ENCODE assay signal across 8 mouse cellular contexts in the genomic region with DNA sequence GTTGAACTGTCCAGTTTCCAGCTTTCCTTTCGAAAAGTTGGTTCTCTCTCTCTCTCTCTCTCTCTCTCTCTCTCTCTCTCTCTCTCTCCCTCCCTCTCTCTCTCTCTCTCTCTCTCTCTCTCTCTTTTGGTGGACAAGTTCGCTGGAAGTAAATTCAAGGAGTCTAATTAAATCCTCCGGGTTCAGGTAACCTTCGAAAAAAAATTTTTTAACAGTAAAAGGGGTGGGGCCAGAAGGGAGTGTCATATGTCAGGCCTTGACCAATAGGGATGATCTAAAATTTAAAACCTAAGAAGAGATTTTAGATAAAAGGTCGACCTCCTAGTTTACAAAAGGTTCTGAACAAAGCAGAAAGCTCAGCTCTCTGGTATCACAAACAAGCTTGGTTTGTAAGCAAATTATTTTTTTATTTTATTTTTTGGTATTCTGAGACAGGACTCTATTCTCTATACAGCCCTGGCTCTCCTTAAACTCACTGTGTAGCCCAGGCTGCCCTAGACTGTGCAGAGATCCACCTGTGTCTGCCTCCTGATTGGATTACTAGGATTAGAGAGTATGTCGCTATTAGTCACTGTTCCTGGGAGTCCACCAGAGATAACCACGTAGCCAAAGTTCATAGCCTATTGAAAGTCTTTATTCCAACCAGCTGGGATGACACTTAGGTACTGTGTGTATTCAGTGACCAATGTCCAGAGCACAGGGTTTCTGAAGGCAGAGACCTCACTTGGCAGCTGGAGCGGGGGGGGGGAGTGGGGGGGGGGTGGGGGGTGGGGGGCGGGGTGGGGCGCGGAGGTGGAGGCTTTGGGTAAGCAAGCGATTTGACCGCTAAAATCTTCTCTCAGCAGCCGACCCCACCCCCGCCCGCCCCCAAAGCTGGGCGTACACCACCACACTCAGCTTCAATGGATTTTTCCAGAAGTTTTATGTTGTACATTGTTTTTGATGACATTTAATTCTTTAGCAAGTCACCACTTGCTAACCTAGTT. TPM values are rescaled to one million over a fixed set of nuclear protein-coding genes. Genes with fewer than 3 reads are reported as not detected.
DNase-seq lines count a peak whose midpoint lies in the region; ATAC-seq and TF ChIP-seq lines count a peak whose summit lies in the region.

No protein-coding gene starts in this region.

- peak overlapping the region; percentile 88 for H3K4me3 ChIP-seq in heart, adult 2 months
- H3K4me3 ChIP-seq in kidney, adult 2 months (ENCODE audit: insufficient read depth, low read depth, low read length), result peak overlapping the region; percentile 76
- H3K4me3 ChIP-seq in lung, postnatal 0 days (ENCODE audit: low read depth, low read length), result peak overlapping the region; percentile 72

- no peaks in the 10 kb centered on the region for H3K27me3 ChIP-seq in heart, adult 2 months (ENCODE audit: control insufficient read depth, insufficient read depth, low read length)
- no peaks in the 10 kb centered on the region for H3K27me3 ChIP-seq in kidney, adult 2 months (replicated peaks; ENCODE audit: control insufficient read depth, insufficient read depth, low read length)
- no peaks in the 10 kb centered on the region for H3K27me3 ChIP-seq in lung, postnatal 0 days (replicated peaks; ENCODE audit: insufficient read depth, low read length)

- TF ChIP-seq EP300 in heart, adult 2 months (IDR thresholded peaks at IDR 0.05; ENCODE audit: insufficient read depth, low read depth, low read length), result no peak
- no peak; the same call in none of the 2 replicates for TF ChIP-seq EP300 in lung, postnatal 0 days (IDR thresholded peaks at IDR 0.05)

- intact Hi-C loops in heart, adult 2 months (cut with DNase I), result loop anchor here (5.0 kb wide), 2 partner anchors 125 to 260 kb away; partner anchors contain the start of genes Fam126b, Ndufb3, Stradb and Trak2

- peaks cover 36% of the 10 kb centered on the region for H3K36me3 ChIP-seq in heart, adult 2 months (ENCODE audit: control insufficient read depth, insufficient read depth, low read length)
- H3K36me3 ChIP-seq in kidney, adult 2 months (ENCODE audit: control insufficient read depth, insufficient read depth, low read length), result peaks cover 13% of the 10 kb centered on the region; the same call in 1 of the 2 replicates
- H3K36me3 ChIP-seq in lung, postnatal 0 days (ENCODE audit: insufficient read depth, low read length), result no peaks in the 10 kb centered on the region; the same call in 1 of the 2 replicates

- H3K79me2 ChIP-seq in heart, adult 2 months (replicated peaks; ENCODE audit: control insufficient read depth, insufficient read depth, low read length), result no peaks in the 10 kb centered on the region

- peak; percentile 53 for ATAC-seq in common myeloid progenitor, adult 5-6 weeks (replicated peaks; ENCODE audit: low read depth, poor library complexity, severe bottlenecking)
- ATAC-seq in lung, postnatal 0 days, result peak; percentile 83

- 0% methylated on average over 17 of the region's 17 CpGs for WGBS in heart, adult 2 months
- under 1% methylated on average over 17 of the region's 17 CpGs for WGBS in kidney, adult 2 months
- 2% methylated on average over 14 of the region's 17 CpGs for WGBS in lung, postnatal 0 days

- H3K9me3 ChIP-seq in lung, postnatal 0 days (ENCODE audit: low read length), result no peaks in the 10 kb centered on the region

- peaks cover 7% of the 10 kb centered on the region for H3K4me1 ChIP-seq in heart, adult 2 months (ENCODE audit: control insufficient read depth, insufficient read depth, low read length)
- H3K4me1 ChIP-seq in kidney, adult 2 months (ENCODE audit: control insufficient read depth, insufficient read depth, low read length), result peaks cover 12% of the 10 kb centered on the region
- H3K4me1 ChIP-seq in lung, postnatal 0 days (ENCODE audit: insufficient read depth, low read depth, low read length), result peaks cover 9% of the 10 kb centered on the region

- peak overlapping the region; percentile 96 for H3K27ac ChIP-seq in heart, adult 2 months
- H3K27ac ChIP-seq in kidney, adult 2 months (ENCODE audit: insufficient read depth, low read depth, low read length), result peak overlapping the region; percentile 99
- H3K27ac ChIP-seq in lung, postnatal 0 days (ENCODE audit: low read length), result peak overlapping the region; percentile 99

- TF ChIP-seq POLR2A in heart, adult 2 months (IDR thresholded peaks at IDR 0.05; ENCODE audit: insufficient read depth, low read depth, low read length), result peak; percentile 56; the same call in 1 of the 2 replicates
- TF ChIP-seq POLR2A in kidney, adult 2 months (IDR thresholded peaks at IDR 0.05; ENCODE audit: low read depth, low read length), result no peak

- peak; percentile 40 for DNase-seq in urinary bladder, postnatal 14 days (ENCODE audit: low spot score)
- DNase-seq in urinary bladder, postnatal 25 days (ENCODE audit: low spot score), result no peak
- peak; percentile 55 to 62 for DNase-seq in heart, adult 2 months
- peak; percentile 86 for DNase-seq in kidney, adult 2 months
- DNase-seq in lung, postnatal 0 days (ENCODE audit: low spot score), result peak; percentile 96
- peak; percentile 79 for DNase-seq in retina, postnatal 1 day
- DNase-seq in right cerebral cortex, postnatal 25 days, result no peak

- peak overlapping the region; percentile 100 for H3K9ac ChIP-seq in heart, adult 2 months (ENCODE audit: low read depth, low read length)
- peak overlapping the region; percentile 98 for H3K9ac ChIP-seq in lung, postnatal 0 days (replicated peaks; ENCODE audit: low read depth)

- peak overlapping the region; percentile 60 for H3K4me2 ChIP-seq in lung, postnatal 0 days (replicated peaks; ENCODE audit: low read depth, low read length)

- TF ChIP-seq CTCF in heart, adult 2 months (IDR thresholded peaks at IDR 0.05), result no peak
- no peak for TF ChIP-seq CTCF in kidney, adult 2 months (conservative IDR thresholded peaks at IDR 0.05; ENCODE audit: insufficient read depth, insufficient read length, low read depth, low read length)
- no peak for TF ChIP-seq CTCF in lung, postnatal 0 days (IDR thresholded peaks at IDR 0.05)

RNA-seq across cellular contexts. Expression of gene Cflar, which starts 1.1 kb away (rescaled TPM):
- total RNA-seq in common myeloid progenitor, adult 5-6 weeks (2017), result 80.7 and 80.8 TPM in 2 replicates
- 10 to 100 TPM; 50.2 to 63.0 TPM for total RNA-seq in heart, adult 2 months (2021)
- polyA plus RNA-seq in heart, adult 2 months (2012; rRNA removed), result 21.7 and 39.1 TPM in 2 replicates
- 65.8 and 71.1 TPM in 2 replicates for polyA plus RNA-seq in kidney, adult 2 months (2012; rRNA removed)
- 62.1 and 62.2 TPM in 2 replicates for polyA plus RNA-seq in lung, postnatal 0 days (2015; fragmentation: Nextera tagmentation; extraction: Ambion mirVana)

RNA-seq across cellular contexts. Expression of gene Als2cr12, which starts 16.6 kb away (rescaled TPM):
- total RNA-seq in common myeloid progenitor, adult 5-6 weeks (2017), result not detected in 2 replicates
- not detected for total RNA-seq in heart, adult 2 months (2021)
- 0.49 TPM in 1 of 2 replicates, not detected in the other for polyA plus RNA-seq in heart, adult 2 months (2012; rRNA removed)
- 0.80 and 0.88 TPM in 2 replicates for polyA plus RNA-seq in kidney, adult 2 months (2012; rRNA removed)
- polyA plus RNA-seq in lung, postnatal 0 days (2015; fragmentation: Nextera tagmentation; extraction: Ambion mirVana), result 0.11 and 0.21 TPM in 2 replicates

Comparison
In these comparisons a context has a peak if more than half of its experiments do, and no peak if none do; other contexts are left out.
1. DNase-seq: peak in urinary bladder, postnatal 14 days (single experiment), heart, adult 2 months (2 of 2), kidney, adult 2 months (single experiment), lung, postnatal 0 days (single experiment) and retina, postnatal 1 day (single experiment); none in urinary bladder, postnatal 25 days (single experiment) and right cerebral cortex, postnatal 25 days (single experiment).
2. Peak in every context shown above with its lines, with median percentiles within 50 percentile points of each other: H3K27ac ChIP-seq and H3K4me3 ChIP-seq.